Mouse (Mus musculus) retina, adult 2 months (tissue): ENCODE data around the gene Iqck.

Source experiments
- DNase-seq: peaks from one replicate; pipeline ENCODE4 v3.0.0-alpha.2; 2012; ENCODE audit warnings: low read depth, low spot score

The Iqck gene

DNA sequence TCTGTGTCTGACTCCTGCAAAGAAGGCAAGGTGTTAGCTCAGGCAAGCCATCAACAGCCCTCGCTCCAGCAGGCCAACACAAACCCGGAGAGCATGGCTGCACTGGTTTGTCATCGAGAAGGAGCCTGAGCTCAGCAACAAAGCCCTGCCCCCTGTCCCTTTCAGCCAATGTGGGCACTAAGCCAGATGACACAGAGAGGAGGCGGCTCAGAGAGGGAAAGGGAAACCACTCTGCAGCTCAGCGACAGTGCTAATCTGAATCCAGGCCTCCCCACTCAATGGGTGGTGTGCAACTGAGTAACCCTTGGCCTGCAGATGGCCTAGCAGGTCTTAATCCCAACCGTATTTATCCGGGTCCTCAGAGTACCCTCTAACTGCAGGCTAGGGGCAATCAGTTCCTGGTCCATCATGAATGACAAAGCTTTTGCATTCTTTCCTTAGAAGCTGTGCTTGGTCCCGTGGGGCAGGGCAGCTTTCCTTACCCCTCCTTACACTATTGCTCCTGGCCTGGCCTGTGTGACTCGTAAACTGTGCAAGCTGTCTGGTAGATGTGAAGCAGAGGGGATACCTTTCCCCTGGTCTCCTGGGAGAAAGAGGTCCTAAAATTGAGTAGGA, 4.8 kb upstream of the Iqck start:
- no peak for DNase-seq

DNA sequence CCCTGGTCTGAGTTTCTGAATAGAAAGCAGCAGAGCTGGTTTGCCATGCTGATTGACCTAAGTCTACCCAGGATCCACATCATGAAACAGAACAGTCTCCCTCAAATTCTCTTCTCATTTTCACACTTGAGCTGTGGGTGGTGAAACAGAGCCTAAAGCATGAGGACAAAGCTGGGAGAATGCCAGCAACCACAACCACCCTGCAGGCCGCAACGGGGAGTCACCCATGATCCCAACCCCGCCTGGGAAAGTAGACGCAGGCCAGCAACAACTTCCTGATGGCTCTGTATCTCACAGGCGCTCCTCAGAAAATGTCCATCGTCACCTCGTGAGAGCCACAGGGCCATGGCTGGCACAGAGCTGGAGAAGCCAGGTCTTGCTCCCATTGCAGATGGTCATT, 4.0 kb upstream of the Iqck start:
- DNase-seq = no peak

DNA sequence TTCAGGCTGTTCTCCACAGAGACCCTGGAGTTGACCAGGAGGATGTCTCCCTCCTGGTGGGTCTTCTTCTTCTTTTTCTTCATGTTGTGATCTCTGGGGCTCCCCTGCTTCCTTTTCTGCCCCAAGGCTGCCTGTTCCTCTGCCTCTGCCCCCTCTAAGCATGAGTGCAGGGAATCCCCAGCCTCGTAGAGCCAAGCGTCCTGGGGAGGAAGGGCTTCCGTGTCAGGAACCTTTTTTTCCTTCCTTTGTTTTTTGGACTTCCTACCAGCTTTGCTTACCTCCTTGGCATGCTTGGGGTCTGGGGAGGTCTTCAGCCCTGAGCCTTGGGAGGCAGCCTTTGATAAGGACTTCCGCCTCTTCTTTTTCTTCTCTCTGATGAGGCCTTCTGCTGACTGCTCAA, 2.9 kb upstream of the Iqck start:
- no peak for DNase-seq

DNA sequence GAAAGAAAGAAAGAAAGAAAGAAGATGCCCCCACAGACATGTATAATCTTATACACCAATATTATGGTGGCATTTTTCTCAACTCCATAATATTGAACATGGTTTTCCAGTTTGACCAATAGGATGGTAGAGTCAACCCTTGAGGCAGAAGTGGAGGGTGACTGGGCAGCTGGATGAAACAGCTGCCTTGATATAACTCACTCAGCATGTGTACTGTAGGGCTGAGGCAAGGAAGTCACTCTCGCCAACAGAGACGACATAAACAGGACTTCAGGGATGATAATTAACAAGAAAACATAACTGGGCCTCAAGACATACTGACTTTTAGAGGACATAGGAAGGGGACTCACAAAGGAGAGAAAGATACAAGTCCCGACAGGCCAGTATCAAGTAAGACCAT, 946 bp upstream of the Iqck start:
- no peak for DNase-seq

DNA sequence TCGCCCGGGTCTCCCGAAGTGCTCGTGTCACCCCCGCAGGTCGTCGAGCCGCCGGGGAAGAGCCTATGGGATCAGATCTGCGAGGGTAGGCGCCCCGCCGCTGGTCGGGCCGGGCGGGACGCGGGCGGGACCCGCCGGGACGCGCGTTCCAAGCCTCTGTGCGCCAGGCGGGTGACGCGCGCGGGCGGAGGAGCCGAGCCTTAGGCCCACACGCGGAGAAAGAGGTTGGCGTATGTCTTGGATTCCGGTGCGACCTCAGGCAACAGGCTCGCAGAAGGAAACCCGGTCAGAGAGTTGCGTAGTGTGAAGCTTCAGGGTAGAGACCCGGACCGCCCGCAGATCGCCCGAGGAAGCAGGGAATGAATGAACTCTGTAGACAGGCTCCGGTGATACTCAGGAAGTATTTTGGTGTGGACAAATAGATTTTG, 339 bp downstream of the Iqck start, which contains the start of gene Knop1:
Gene Knop1 (minus strand): TSS at position 378 of the 428 bp plus-strand sequence.
- DNase-seq = no peak

DNA sequence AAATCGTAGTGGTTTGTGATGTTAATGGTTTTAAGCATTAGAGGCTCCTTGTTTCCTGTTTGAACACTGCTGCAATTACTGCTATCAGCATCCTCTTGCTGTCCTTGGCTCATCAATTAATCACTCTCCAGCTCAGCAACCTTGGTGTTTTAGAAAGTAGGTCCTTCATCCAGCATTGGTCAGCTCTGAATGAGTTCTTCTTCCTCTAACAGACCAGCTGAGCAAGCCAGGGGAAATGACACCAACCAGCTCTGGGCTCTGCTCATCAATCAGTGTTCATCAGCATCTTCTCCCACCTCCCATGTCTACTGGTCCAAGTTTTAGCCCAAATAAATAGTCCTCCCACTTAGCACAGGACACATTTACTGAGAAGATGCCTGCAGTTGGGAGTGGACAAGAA, 3.1 kb downstream of the Iqck start:
- DNase-seq = no peak

DNA sequence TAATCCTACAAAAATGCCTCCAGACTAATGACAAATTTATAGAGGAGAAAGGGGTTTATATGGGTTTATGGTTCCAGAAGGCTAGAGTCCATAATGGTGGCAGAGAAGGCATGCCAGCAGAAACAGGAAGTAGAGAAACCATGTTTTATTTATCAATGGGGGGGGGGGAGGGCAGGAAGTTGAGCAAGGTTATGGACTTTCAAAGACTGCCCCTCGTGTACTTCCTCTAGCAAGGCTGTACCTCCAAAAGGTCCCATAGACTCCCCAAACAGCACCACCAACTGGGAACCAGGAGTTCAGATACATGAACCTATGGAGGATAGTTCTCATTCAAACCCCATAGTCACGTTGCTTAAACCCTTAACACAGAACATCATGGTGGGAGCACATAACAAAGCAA, 9.8 kb downstream of the Iqck start:
- DNase-seq = no peak

DNA sequence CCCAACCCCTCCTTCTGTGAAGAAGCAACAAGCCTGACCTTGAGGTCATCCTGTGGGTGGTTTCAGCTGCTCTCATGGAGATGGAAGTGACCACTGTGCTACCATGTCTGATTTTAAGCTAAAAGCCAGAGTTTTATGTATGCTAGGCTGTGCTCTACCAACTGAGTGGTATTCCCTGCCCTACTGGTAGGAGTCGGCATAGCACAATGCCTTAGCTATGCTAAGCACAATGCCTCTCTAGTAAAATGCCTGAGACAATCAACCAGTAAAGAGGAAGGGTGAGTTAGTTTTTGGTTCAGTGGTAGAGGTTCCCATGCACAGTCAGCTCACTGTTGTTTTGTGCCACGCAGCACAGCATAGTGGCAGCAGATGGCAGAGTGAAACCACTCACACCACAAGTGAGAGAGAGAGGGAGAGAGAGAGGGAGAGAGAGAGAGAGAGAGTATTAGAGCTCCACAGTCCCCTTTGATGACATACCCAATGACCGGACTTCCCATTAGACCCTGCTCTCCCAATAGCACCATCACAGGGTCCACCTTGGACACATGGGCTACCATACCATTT, 24.0 kb downstream of the Iqck start:
- DNase-seq = no peak

DNA sequence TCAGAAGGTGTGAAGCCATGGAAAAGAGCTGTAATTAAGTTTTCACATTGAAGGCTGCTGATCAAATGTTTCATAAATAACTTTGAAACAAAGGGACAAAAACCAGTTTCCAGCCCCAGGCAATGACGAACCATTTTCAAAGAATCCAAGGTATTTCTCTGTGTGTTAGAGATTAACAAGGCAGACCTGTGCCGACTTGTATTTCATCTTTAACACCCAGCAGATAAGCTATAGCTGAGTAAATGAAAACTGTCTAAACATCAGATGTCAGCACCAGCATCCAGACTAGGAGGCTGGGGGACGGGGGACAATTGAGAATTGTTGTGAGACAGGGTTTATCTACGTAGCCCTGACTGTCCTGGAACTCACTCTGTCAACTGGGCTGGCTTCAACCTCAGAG, 28.4 kb downstream of the Iqck start:
- DNase-seq = no peak

DNA sequence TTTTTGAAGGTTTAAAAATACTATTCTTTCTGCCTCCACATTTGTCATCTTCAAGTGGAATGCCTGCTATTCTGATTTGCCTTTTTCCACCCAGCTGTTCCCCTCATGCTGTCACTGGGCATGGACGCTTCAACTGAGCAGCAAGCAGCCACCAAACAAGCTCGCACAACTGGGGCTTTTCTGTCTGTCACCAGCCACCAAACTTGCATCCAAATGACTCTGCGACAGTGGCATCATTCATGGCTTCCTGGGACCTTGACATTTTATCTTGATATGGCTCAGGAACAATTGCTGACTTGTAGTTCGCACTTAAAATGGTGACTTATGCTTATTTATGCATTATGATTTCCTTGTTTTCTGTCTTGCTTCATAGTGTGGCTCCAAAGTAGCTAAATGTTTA, 29.4 kb downstream of the Iqck start:
- DNase-seq = no peak

DNA sequence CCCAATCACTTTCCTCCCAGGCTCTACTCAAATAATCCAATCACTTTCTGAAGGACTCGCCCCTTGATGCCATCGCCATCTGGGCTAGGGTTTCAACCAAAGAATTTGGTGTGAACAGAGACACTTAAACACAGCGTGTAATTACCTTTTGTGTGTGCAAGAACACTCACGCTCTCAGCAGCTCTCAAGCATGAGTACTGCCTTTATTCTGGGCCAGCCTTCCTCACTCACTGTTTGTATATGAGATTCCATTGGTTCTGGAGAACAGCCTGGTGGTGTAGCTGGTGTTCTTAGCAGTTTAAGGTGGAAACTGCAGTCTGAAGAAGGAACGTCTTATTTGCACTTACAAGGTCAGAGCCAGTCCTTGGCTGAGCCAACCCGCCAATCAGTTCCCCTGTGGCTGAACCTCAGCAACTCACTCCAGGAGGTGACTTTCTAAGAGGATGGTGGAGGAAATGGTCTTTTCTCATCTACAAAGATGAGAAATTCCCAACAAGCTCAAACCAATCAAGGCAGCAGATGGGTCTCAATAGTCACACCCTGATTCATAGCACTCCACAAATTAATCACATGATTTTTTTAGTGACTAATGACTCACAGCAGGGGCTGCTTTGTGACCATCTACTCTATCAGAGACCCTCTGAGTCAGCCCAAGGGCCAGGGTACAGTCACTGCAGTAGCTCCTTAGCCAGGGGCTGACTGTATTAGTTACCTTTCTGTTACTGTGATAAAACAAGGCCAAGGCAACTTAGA, 31.9 kb downstream of the Iqck start:
- no peak for DNase-seq

DNA sequence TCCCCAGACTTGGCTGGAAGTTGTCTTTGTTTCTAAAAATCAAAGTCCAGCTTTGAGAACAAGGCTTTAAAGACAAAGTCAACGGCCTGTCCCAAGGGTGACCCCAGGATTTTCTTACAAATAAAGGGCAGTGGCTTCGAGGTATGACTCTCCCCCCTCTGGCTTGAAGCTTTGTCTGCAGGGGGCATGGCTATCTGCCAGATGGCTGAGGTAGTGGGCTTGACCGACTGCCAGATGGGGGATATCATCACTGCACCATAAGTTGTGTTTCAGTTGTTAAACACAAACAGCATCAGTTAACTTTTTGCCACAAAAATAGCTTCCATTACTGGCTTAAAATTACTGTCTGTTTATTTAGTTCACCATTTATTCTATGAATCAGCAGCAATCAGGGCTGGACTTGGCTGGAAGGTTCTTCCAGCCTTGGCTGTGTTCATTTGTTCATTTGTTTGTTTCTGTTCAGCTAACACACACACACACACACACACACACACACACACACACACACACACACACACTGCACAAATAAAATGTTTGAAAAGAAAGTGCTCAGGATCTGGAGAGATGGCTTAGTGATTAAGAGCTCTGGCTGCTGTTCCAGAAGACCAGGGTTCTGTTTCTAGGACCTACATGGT, 33.6 kb downstream of the Iqck start:
- no peak for DNase-seq

DNA sequence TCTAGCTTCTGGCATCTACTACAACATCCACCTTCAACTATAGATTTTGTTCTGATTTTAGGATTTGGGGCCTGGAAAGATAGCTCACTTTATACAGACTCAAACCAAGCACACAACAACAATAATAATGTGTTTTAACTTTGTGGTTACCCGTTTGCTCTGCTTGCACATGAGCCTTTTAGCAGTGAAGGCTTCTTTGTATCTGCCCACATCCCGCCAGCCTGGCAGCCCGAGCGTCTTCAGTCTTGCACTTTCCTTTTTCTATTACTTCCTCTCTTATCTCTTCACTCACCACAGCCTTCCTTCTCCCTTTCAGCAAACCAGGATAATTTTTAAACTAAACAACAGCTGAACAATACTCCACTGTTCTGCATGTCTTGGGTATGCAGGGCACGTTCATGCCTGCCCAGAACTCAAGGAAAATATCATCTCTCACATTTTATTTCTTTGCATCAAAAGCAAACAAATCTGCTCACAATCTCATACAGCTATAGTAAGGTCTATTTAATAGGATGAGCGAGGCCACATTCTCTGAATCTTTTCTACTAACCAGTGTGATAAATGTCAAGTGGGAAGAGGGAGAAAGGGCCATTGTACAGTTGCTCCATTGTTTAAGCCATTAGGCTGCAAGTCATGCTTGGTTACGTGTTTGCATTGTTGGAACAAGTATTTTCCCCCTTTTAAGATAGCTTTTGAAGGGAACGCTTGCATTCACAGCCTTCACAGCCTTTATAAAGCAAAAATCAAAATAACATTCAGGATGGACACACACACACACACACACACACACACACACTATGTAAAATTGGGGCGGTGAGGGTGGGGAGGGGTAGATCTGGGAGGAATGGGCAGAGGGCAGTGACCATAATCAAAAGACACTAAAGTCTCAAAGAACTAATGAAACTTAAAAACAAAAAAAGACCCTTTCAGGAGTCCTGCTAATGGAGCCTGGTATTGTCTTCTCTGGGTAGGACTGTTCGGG, 40.2 kb downstream of the Iqck start:
- DNase-seq = no peak

DNA sequence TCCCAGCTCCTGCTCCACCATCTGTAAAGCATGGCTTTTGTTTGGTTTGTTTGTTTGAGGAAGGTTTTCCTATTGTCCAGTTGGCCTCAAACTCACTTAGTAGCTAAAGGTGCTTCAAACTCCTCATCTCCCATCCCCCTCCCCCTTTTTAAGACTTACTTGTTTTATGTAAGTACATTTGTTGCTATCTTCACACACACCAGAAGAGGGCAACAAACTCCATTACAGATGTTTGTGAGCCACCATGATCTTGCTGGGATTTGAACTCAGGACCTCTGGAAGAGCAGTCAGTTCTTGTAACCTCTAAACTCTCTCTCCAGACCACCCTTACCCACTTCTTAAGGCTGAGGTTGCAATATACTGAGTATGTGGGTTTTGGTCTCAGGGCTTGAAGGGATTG, 42.5 kb downstream of the Iqck start:
- DNase-seq = no peak

DNA sequence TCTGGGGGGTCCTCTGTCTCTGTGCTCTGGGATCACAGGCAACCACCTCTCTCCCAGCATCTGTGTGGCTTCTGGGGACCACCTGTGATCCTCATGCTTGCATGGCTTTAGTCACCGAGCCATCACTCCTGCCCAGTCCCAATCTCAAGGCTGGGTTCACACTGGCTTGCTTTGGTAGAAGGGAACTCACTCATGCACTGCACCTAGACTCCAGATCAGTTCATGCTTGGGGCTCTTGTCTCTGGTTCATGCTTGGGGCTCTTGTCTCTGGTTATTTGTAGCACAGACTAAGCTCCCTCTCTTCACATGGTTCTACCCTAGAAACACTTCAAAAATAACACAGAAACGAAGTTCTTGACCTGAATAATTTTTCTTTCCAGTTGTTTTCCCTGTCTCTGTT, 44.5 kb downstream of the Iqck start:
- no peak for DNase-seq

DNA sequence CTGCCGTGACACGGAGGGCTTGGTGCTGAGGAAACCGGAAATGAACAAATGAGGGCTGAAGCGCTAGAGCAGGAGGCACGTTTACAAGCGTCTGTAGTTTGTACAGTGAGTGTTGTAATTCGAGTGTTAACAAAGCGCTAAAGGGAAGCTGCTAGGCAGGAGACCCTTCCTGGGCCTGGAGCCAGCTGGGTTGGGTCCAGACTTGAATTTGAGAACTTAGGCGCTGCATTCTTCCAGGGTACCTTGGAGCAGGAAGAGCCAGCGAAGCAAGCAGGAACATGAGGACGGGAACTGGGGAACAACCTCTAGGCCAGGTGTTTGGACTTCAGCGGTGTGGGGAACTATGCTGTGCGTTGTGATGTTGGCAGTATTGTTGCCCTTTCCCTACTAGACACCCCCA, 47.4 kb downstream of the Iqck start:
- no peak for DNase-seq

DNA sequence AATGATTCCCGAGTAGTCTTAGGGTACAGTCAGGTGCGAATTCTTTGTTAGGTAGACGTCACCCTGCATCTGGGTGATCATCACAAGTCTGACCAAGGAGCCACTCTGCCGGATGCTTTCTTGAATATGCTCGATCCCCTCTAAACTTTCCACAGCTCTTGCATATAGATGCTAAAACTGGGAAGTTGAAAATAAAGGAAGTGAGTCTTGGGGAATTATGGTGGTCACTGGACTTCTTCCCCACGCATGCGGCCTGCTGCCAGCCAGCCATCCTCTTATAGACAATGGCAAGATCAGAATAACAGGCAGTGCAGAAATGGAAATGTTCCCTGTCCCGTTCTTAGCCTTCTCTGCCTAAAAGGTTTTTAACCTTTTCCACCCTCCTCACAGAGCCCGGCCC, 48.3 kb downstream of the Iqck start:
- no peak for DNase-seq

DNA sequence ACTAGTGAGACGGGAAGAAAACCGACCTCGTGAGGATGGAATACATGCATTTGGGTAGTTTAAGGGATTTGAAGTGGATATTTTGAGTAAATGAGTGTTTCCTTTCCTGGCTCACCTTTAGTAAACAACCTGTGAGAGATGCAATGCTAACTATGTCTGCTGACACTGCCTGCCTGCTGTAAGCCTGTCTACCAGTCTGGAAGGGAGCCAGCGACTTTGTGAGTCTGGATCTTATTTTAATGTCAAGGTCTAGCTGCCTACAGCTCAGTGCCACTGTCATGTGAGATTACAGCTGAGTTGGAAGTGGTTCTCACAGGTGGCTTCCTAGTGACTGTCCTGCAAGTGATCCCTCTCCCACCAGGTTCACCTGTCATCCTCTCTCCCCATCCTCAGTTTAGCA, 49.0 kb downstream of the Iqck start:
- no peak for DNase-seq

DNA sequence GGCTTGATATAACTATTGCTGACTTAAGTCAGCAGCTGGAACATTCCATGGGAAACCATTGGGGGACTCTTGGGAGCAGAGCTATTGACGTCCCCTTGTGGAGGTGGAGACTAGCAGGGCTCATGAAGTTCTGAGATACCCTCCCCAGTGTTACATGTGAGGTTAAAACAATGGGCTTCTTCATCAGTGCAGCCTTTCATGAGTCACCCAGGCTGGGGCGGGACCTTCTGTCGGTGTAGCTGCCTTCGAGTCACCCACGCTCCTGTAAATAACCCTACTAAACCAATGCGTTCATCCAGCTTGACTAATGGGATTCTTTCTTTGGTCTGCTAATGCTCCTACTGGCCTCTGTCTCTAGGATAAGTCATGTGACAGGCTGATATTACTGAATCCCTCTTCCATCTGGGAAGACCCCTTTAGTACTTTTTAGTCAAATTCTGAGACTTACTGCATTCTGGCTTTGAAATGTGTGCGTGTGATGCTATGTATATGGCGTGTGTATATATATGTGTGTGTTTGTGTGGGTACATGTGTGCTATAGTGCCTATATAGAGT, 53.5 kb downstream of the Iqck start:
- no peak for DNase-seq

DNA sequence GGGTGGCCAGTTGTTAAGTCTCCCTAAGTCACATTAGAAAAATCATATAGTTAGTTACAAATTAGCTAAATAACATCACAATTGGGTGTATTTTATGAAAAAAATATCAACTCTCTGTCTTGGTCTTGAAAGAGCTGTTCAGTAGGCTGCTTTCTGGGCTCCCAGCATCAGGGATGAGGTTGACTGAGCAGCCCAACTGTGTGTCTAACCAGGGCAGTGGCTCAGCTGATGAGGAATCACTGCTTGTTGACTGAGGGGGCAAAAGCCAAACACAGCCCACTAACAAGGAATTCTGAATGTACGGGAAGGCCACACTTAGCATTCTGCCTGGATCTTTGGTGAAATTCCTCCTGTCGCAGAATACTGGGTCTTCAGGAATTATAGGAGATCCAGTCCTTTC, 54.9 kb downstream of the Iqck start:
- DNase-seq = no peak

DNA sequence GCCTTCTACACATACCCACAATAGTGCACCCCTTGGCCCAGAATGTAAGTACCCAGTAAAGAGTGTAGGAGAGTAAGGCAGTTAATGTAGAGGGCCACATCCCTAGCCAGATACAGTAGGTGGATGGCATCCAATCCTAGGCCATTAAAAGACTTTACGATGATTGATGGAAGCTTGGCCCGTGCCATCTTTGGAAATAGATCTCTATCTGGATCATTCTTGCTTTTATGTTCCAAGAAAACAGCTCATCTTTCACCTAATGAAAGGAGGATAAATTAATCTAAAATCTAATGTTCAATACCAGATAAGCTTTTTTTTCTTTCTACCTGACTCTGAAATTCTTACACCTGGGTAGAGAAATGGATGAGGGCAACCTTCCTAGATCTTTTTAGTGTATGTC, 55.6 kb downstream of the Iqck start:
- DNase-seq = no peak
